Mouse (Mus musculus) kidney, adult 2 months (tissue): Measurements from ENCODE around the gene Stxbp1. TPM values are rescaled to one million over a fixed set of nuclear protein-coding genes. Genes with fewer than 3 reads are reported as not detected.

Source experiments
- DNase-seq: peaks from one replicate; pipeline ENCODE4 v3.0.0; 2021
- H3K27ac ChIP-seq: fragments of 200-500 bp; 2 replicates; pipeline ENCODE4 v1.5.1; 2012; ENCODE audit warnings: low read depth, low read length, control low read depth, inconsistent platforms; ENCODE audit not compliant: insufficient read depth
- H3K27me3 ChIP-seq: fragments of 200-500 bp; replicated peaks from 2 replicates; pipeline ENCODE4 v1.6.1; 2012; ENCODE audit warnings: mild to moderate bottlenecking, moderate library complexity, low read length, inconsistent platforms; ENCODE audit not compliant: control insufficient read depth, insufficient read depth
- H3K36me3 ChIP-seq: fragments of 200-500 bp; 2 replicates; pipeline ENCODE4 v1.6.1; 2012; ENCODE audit warnings: mild to moderate bottlenecking, moderate library complexity, low read length, inconsistent platforms; ENCODE audit not compliant: control insufficient read depth, insufficient read depth
- H3K4me1 ChIP-seq: fragments of 200-500 bp; 2 replicates; pipeline ENCODE4 v1.6.1; 2011; ENCODE audit warnings: low read length; ENCODE audit not compliant: control insufficient read depth, insufficient read depth
- H3K4me3 ChIP-seq: fragments of 200-500 bp; 2 replicates; pipeline ENCODE4 v1.5.1; 2011; ENCODE audit warnings: mild to moderate bottlenecking, low read depth, low read length, control low read depth; ENCODE audit not compliant: insufficient read depth
- CTCF ChIP-seq: fragments of 200-500 bp; conservative IDR thresholded peaks from 2 replicates; pipeline ENCODE4 v1.5.1; 2011; ENCODE audit warnings: low read depth, mild to moderate bottlenecking, control low read depth, low read length, moderate library complexity, mixed read lengths; ENCODE audit not compliant: insufficient read depth, insufficient read length
- POLR2A ChIP-seq: fragments of 200-500 bp; IDR thresholded peaks from one replicate; pipeline ENCODE4 v1.6.1; 2011; ENCODE audit warnings: low read depth, low read length, control low read depth
- WGBS: fragments of 180-500 bp; shearing (Covaris S2); methylation state at CpG from one replicate; pipeline ENCODE4 v1.1.7; 2018; 5-methylcytosine and 5-hydroxymethylcytosine counted together
- polyA plus RNA-seq: library from polyadenylated mRNA; depleted of rRNA; stranded (reverse); fragments of >200 nt; gene quantifications from 2 replicates; pipeline ENCODE4 v1.2.3, GENCODE M21; 2012

Stxbp1 gene
- polyA plus RNA-seq, 1 experiment, result 13.2 TPM

GRCm38 (mm10) chr2:32852156-32852555, 5.1 kb upstream of the Stxbp1 start:
- Histone ChIP-seq H3K4me1 (no peaks in the 10 kb centered on the region), H3K4me3 (no peak overlapping the region), H3K27me3 (no peaks in the 10 kb centered on the region), H3K27ac (no peak overlapping the region), H3K36me3 (no peaks in the 10 kb centered on the region)
- TF ChIP-seq CTCF (no peak; the same call in 1 of the 2 replicates), POLR2A (no peak)
- WGBS, result 5% methylated on average over 20 of the region's 20 CpGs
- peak; percentile 60 for DNase-seq

GRCm38 (mm10) chr2:32847468-32847821, 400 bp upstream of the Stxbp1 start:
- Histone ChIP-seq H3K4me3 (no peak overlapping the region), H3K27ac (no peak overlapping the region)

GRCm38 (mm10) chr2:32846101-32846804, 792 bp downstream of the Stxbp1 start:
- Histone ChIP-seq H3K4me3 (peak overlapping the region; percentile 78), H3K27ac (peak overlapping the region; percentile 29), H3K27me3 (no peaks in the 10 kb centered on the region), H3K36me3 (no peaks in the 10 kb centered on the region), H3K4me1 (no peaks in the 10 kb centered on the region)
- DNase-seq, result peak; percentile 54
- TF ChIP-seq POLR2A, result no peak
- TF ChIP-seq CTCF, result no peak
- WGBS, result 2% methylated on average over 33 of the region's 33 CpGs

More at GRCm38 (mm10) chr2:32847468-32847821, 400 bp upstream of the Stxbp1 start:
- TF ChIP-seq CTCF (no peak), POLR2A (no peak)
- no peaks in the 10 kb centered on the region for H3K36me3 ChIP-seq
- H3K27me3 ChIP-seq, result no peaks in the 10 kb centered on the region
- H3K4me1 ChIP-seq, result no peaks in the 10 kb centered on the region
- DNase-seq, result no peak
- WGBS, result 45% methylated on average over 6 of the region's 6 CpGs

- peak overlapping the region; percentile 78 for H3K4me3 ChIP-seq
- TF ChIP-seq POLR2A (no peak), CTCF (no peak)
- H3K4me1 ChIP-seq, result no peaks in the 10 kb centered on the region
- DNase-seq, result no peak
- no peaks in the 10 kb centered on the region for H3K27me3 ChIP-seq
- WGBS, result 12% methylated on average over 12 of the region's 12 CpGs
- no peak overlapping the region; the same call in 1 of the 2 replicates for H3K27ac ChIP-seq
- no peaks in the 10 kb centered on the region for H3K36me3 ChIP-seq
These were observed 1.4 kb downstream of the Stxbp1 start for GRCm38 (mm10) chr2:32845572-32846100.

- WGBS, result 51% methylated on average over 4 of the region's 4 CpGs
- DNase-seq, result no peak
- TF ChIP-seq CTCF (peak; percentile 47), POLR2A (no peak)
- no peaks in the 10 kb centered on the region for H3K4me1 ChIP-seq
- no peaks in the 10 kb centered on the region for H3K27me3 ChIP-seq
- no peak overlapping the region for H3K27ac ChIP-seq
- H3K4me3 ChIP-seq, result no peak overlapping the region
- no peaks in the 10 kb centered on the region for H3K36me3 ChIP-seq
These were observed 4.5 kb downstream of the Stxbp1 start for GRCm38 (mm10) chr2:32842558-32842957.

- WGBS, result 69% methylated on average over 5 of the region's 5 CpGs
- no peak for TF ChIP-seq CTCF
- no peak for TF ChIP-seq POLR2A
- Histone ChIP-seq H3K27ac (no peak overlapping the region; the same call in 1 of the 2 replicates), H3K27me3 (no peaks in the 10 kb centered on the region), H3K4me3 (no peak overlapping the region), H3K36me3 (no peaks in the 10 kb centered on the region), H3K4me1 (no peaks in the 10 kb centered on the region)
- DNase-seq, result peak; percentile 53
These were observed 5.9 kb downstream of the Stxbp1 start for GRCm38 (mm10) chr2:32841099-32841498.

GRCm38 (mm10) chr2:32839261-32839660, 7.8 kb downstream of the Stxbp1 start:
- Histone ChIP-seq H3K36me3 (no peaks in the 10 kb centered on the region), H3K27ac (no peak overlapping the region), H3K4me3 (no peak overlapping the region), H3K27me3 (no peaks in the 10 kb centered on the region), H3K4me1 (0 out of 2 replicates have a peak, but pooled peaks cover 4% of the 10 kb centered on the region)
- 63% methylated on average over 2 of the region's 2 CpGs for WGBS
- no peak for DNase-seq
- no peak for TF ChIP-seq POLR2A
